Mouse (Mus musculus) heart, postnatal 0 days (tissue): ENCODE results near the gene Zfp422.

ENCODE experiments used
- CTCF ChIP-seq: IDR thresholded peaks from 2 replicates; pipeline ENCODE4 v1.5.1; 2016; ENCODE audit warnings: antibody characterized with exemption, control low read depth, low read depth
- EP300 ChIP-seq: IDR thresholded peaks from 2 replicates; pipeline ENCODE4 v1.6.1; 2016; ENCODE audit warnings: antibody characterized with exemption, low read depth

DNA sequence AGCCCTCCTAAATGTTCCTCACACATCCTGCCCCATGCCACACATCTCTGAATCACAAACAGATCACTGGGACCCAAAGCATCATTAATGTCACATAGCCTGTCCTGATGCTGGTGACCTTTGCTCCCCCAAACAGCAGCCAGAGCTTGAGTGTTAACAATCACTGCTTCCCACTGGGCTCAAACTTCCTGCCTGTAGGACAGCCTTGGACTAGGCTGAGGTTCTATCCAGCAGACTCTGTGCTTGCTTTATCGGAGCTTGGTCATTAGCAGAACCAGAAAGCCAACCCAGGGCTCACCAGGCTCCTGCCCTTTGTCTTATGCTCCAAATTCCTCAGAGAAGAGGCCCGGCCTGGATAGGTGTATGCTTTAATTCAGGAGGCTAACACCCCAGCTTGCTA, 10.1 kb upstream of the Zfp422 start:
- TF ChIP-seq CTCF (no peak), EP300 (no peak)
